Mouse (Mus musculus) hindbrain, embryonic 15.5 days (tissue): ENCODE results near the gene Wdr5b. TPM values are rescaled to one million over a fixed set of nuclear protein-coding genes. Genes with fewer than 3 reads are reported as not detected.
A peak's percentile ranks its signal among the peaks of the same experiment; 100 is the strongest.
"Not testable (repeated sequence)": the region's sequence is repeated elsewhere in the genome, so short reads cannot be mapped to it uniquely, and the experiment has no call there.

Source experiments
- ATAC-seq: fragments of 200-750 bp; cut with Nextera tagmentation; 2 replicates; pipeline ENCODE4 v1.8.0; 2017; ENCODE audit warnings: low read depth, moderate number of reproducible peaks, moderate TSS enrichment; ENCODE audit not compliant: low FRiP score
- H3K27ac ChIP-seq: fragments of 300-500 bp; sonication (generic); replicated peaks from 2 replicates; pipeline ENCODE4 v1.5.1; 2015; ENCODE audit warnings: mild to moderate bottlenecking, inconsistent platforms
- H3K27me3 ChIP-seq: fragments of 300-500 bp; sonication (generic); 2 replicates; pipeline ENCODE4 v1.6.1; 2015; ENCODE audit warnings: control low read depth, inconsistent platforms
- H3K36me3 ChIP-seq: fragments of 300-500 bp; sonication (generic); 2 replicates; pipeline ENCODE4 v1.6.1; 2015; ENCODE audit warnings: control low read depth, inconsistent platforms
- H3K4me1 ChIP-seq: fragments of 300-500 bp; sonication (generic); replicated peaks from 2 replicates; pipeline ENCODE4 v1.6.1; 2015; ENCODE audit warnings: control low read depth, inconsistent platforms
- H3K4me2 ChIP-seq: fragments of 300-500 bp; sonication (generic); 2 replicates; pipeline ENCODE4 v1.6.1; 2015; ENCODE audit warnings: moderate library complexity, mild to moderate bottlenecking, inconsistent platforms
- H3K4me3 ChIP-seq: fragments of 300-500 bp; sonication (generic); 2 replicates; pipeline ENCODE4 v1.5.1; 2015; ENCODE audit warnings: mild to moderate bottlenecking, inconsistent platforms
- H3K9ac ChIP-seq: fragments of 300-500 bp; sonication (generic); 2 replicates; pipeline ENCODE4 v1.6.1; 2015; ENCODE audit warnings: inconsistent platforms
- H3K9me3 ChIP-seq: fragments of 300-500 bp; sonication (generic); 2 replicates; pipeline ENCODE4 v1.6.1; 2016; ENCODE audit warnings: control low read depth, inconsistent platforms
- whole genome bisulfite sequencing: fragments of 180-500 bp; shearing (Covaris S2); methylation state at CpG from one replicate; pipeline ENCODE4 v1.1.7; 2015; 5-methylcytosine and 5-hydroxymethylcytosine counted together
- polyA plus RNA-seq: library from polyadenylated mRNA; unstranded; fragments of >200 nt; fragmentation: Nextera tagmentation; extraction: Ambion mirVana; gene quantifications from 2 replicates; pipeline ENCODE4 v1.2.1, GENCODE M21; 2015

The Wdr5b gene
- 12.3 and 12.4 TPM in 2 replicates for polyA plus RNA-seq

- 2% methylated on average over 39 of the region's 39 CpGs for WGBS
- Histone ChIP-seq H3K4me2 (peak within 1 kb of the TSS; percentile 77), H3K27ac (peak within 1 kb of the TSS; percentile 79), H3K9me3 (no peaks in the 10 kb centered on the region), H3K4me1 (peaks cover 19% of the 10 kb centered on the region), H3K36me3 (peaks cover 15% of the 10 kb centered on the region), H3K27me3 (no peaks in the 10 kb centered on the region), H3K9ac (peak within 1 kb of the TSS; percentile 64), H3K4me3 (peak within 1 kb of the TSS; percentile 61)
- peak; percentile 98 for ATAC-seq
Measured at GRCm38 (mm10) chr16:36040640-36041624, at the start of gene Wdr5b. TSS of gene Wdr5b (plus strand) at chr16:36041190.

- Histone ChIP-seq H3K27me3 (no peaks in the 10 kb centered on the region), H3K27ac (no peak overlapping the region), H3K4me3 (no peak overlapping the region), H3K4me2 (no peak overlapping the region), H3K9ac (no peak overlapping the region), H3K9me3 (no peaks in the 10 kb centered on the region), H3K4me1 (no peaks in the 10 kb centered on the region), H3K36me3 (no peaks in the 10 kb centered on the region)
- ATAC-seq: no peak
- WGBS: 81% methylated on average over 1 of the region's 1 CpGs
Measured at GRCm38 (mm10) chr16:35992391-35992790, 48.6 kb upstream of the Wdr5b start.

GRCm38 (mm10) chr16:35993316-35993715 is 47.7 kb upstream of the Wdr5b start:
- H3K27me3 ChIP-seq: no peaks in the 10 kb centered on the region
- no peak overlapping the region for H3K9ac ChIP-seq
- no peak overlapping the region for H3K27ac ChIP-seq
- H3K4me3 ChIP-seq: no peak overlapping the region
- 80% methylated on average over 3 of the region's 3 CpGs for WGBS
- no peak overlapping the region for H3K4me2 ChIP-seq
- H3K4me1 ChIP-seq: no peaks in the 10 kb centered on the region
- no peaks in the 10 kb centered on the region for H3K9me3 ChIP-seq
- no peaks in the 10 kb centered on the region for H3K36me3 ChIP-seq
- no peak for ATAC-seq

GRCm38 (mm10) chr16:35998852-35999251 is 42.1 kb upstream of the Wdr5b start:
- not testable (repeated sequence) for H3K4me2 ChIP-seq, H3K27ac ChIP-seq, ATAC-seq, H3K36me3 ChIP-seq, H3K9ac ChIP-seq, H3K27me3 ChIP-seq, H3K9me3 ChIP-seq, H3K4me3 ChIP-seq, H3K4me1 ChIP-seq
- 96% methylated on average over 4 of the region's 4 CpGs for WGBS

GRCm38 (mm10) chr16:36008396-36008795 is 32.6 kb upstream of the Wdr5b start:
- Histone ChIP-seq H3K4me3 (no peak overlapping the region), H3K4me2 (no peak overlapping the region), H3K27me3 (no peaks in the 10 kb centered on the region), H3K9me3 (no peaks in the 10 kb centered on the region), H3K4me1 (no peaks in the 10 kb centered on the region), H3K27ac (no peak overlapping the region), H3K36me3 (peaks cover 11% of the 10 kb centered on the region), H3K9ac (no peak overlapping the region)
- no peak for ATAC-seq
- 89% methylated on average over 3 of the region's 3 CpGs for WGBS

- no peak overlapping the region for H3K9ac ChIP-seq
Measured at GRCm38 (mm10) chr16:36016335-36016734, 24.7 kb upstream of the Wdr5b start.

GRCm38 (mm10) chr16:36028120-36028519 is 12.9 kb upstream of the Wdr5b start:
- not testable (repeated sequence) for H3K9ac ChIP-seq, H3K4me1 ChIP-seq, H3K4me3 ChIP-seq, ATAC-seq, H3K9me3 ChIP-seq, H3K27ac ChIP-seq, H3K4me2 ChIP-seq, H3K27me3 ChIP-seq
- peaks cover 39% of the 10 kb centered on the region for H3K36me3 ChIP-seq
- 95% methylated on average over 1 of the region's 2 CpGs for WGBS

More at GRCm38 (mm10) chr16:36016335-36016734, 24.7 kb upstream of the Wdr5b start:
- Histone ChIP-seq H3K4me1 (no peaks in the 10 kb centered on the region), H3K27me3 (no peaks in the 10 kb centered on the region), H3K4me2 (no peak overlapping the region), H3K4me3 (no peak overlapping the region), H3K27ac (no peak overlapping the region), H3K36me3 (peaks cover 37% of the 10 kb centered on the region), H3K9me3 (no peaks in the 10 kb centered on the region)
- WGBS: 90% methylated on average over 1 of the region's 1 CpGs
- no peak for ATAC-seq

- Histone ChIP-seq H3K9me3 (no peaks in the 10 kb centered on the region), H3K27me3 (no peaks in the 10 kb centered on the region), H3K4me3 (peak overlapping the region; percentile 61), H3K4me2 (peak overlapping the region; percentile 77), H3K9ac (peak overlapping the region; percentile 64), H3K4me1 (peaks cover 19% of the 10 kb centered on the region), H3K36me3 (peaks cover 19% of the 10 kb centered on the region), H3K27ac (peak overlapping the region; percentile 79)
- WGBS: 30% methylated on average over 11 of the region's 11 CpGs
- ATAC-seq: no peak
Measured at GRCm38 (mm10) chr16:36041625-36042020, 633 bp downstream of the Wdr5b start.

GRCm38 (mm10) chr16:36043073-36043472 is 2.1 kb downstream of the Wdr5b start:
- Histone ChIP-seq H3K27me3 (no peaks in the 10 kb centered on the region), H3K4me1 (peaks cover 19% of the 10 kb centered on the region), H3K4me3 (no peak overlapping the region), H3K36me3 (peaks cover 17% of the 10 kb centered on the region), H3K9ac (no peak overlapping the region), H3K27ac (no peak overlapping the region), H3K9me3 (no peaks in the 10 kb centered on the region), H3K4me2 (no peak overlapping the region)
- no peak for ATAC-seq
- WGBS: 90% methylated on average over 10 of the region's 10 CpGs

GRCm38 (mm10) chr16:36043964-36044363 is 3.0 kb downstream of the Wdr5b start:
- Histone ChIP-seq H3K4me3 (no peak overlapping the region), H3K4me2 (no peak overlapping the region), H3K27ac (no peak overlapping the region), H3K36me3 (peaks cover 25% of the 10 kb centered on the region), H3K4me1 (peaks cover 19% of the 10 kb centered on the region), H3K27me3 (no peaks in the 10 kb centered on the region), H3K9ac (no peak overlapping the region), H3K9me3 (no peaks in the 10 kb centered on the region)
- no peak for ATAC-seq
- 89% methylated on average over 4 of the region's 4 CpGs for WGBS

- Histone ChIP-seq H3K9me3 (no peaks in the 10 kb centered on the region), H3K36me3 (peaks cover 41% of the 10 kb centered on the region), H3K4me3 (no peak overlapping the region), H3K27ac (no peak overlapping the region), H3K4me1 (peaks cover 3% of the 10 kb centered on the region), H3K4me2 (no peak overlapping the region), H3K27me3 (no peaks in the 10 kb centered on the region), H3K9ac (no peak overlapping the region)
- ATAC-seq: no peak
- 89% methylated on average over 4 of the region's 4 CpGs for WGBS
Measured at GRCm38 (mm10) chr16:36047538-36047937, 6.5 kb downstream of the Wdr5b start.

- Histone ChIP-seq H3K4me1 (no peaks in the 10 kb centered on the region), H3K4me2 (no peak overlapping the region), H3K4me3 (no peak overlapping the region), H3K9ac (no peak overlapping the region), H3K36me3 (peaks cover 30% of the 10 kb centered on the region), H3K27me3 (no peaks in the 10 kb centered on the region), H3K27ac (no peak overlapping the region), H3K9me3 (no peaks in the 10 kb centered on the region)
- WGBS: 91% methylated on average over 6 of the region's 6 CpGs
- no peak for ATAC-seq
Measured at GRCm38 (mm10) chr16:36051491-36051890, 10.5 kb downstream of the Wdr5b start.
